Mouse (Mus musculus): ENCODE data around the gene Rpl5. TPM values are rescaled to one million over a fixed set of nuclear protein-coding genes. Genes with fewer than 3 reads are reported as not detected.
A peak's percentile ranks its signal among the peaks of the same experiment; 100 is the strongest.

The Rpl5 gene
- polyA plus RNA-seq (2015; fragmentation: Nextera tagmentation; extraction: Ambion mirVana), result 68.4 and 73.7 TPM in 2 replicates

- H3K9ac ChIP-seq (replicated peaks), result peak within 1 kb of the TSS; percentile 98
- H3K36me3 ChIP-seq, result peaks cover 31% of the 10 kb centered on the region
- H3K27ac ChIP-seq, result peak within 1 kb of the TSS; percentile 89
- 3% methylated on average over 66 of the region's 66 CpGs for WGBS
- no peaks in the 10 kb centered on the region for H3K27me3 ChIP-seq
- peak; percentile 99 for ATAC-seq
- H3K9me3 ChIP-seq, result no peaks in the 10 kb centered on the region
- H3K4me1 ChIP-seq (replicated peaks), result peaks cover 19% of the 10 kb centered on the region
- peak within 1 kb of the TSS; percentile 98 for H3K4me3 ChIP-seq (replicated peaks)
- peak within 1 kb of the TSS; percentile 81 for H3K4me2 ChIP-seq (replicated peaks)
These were observed at the start of gene Rpl5 for GRCm38 (mm10) chr5:107900206-107901013. TSS of gene Rpl5 (plus strand) at chr5:107900502.

DNA sequence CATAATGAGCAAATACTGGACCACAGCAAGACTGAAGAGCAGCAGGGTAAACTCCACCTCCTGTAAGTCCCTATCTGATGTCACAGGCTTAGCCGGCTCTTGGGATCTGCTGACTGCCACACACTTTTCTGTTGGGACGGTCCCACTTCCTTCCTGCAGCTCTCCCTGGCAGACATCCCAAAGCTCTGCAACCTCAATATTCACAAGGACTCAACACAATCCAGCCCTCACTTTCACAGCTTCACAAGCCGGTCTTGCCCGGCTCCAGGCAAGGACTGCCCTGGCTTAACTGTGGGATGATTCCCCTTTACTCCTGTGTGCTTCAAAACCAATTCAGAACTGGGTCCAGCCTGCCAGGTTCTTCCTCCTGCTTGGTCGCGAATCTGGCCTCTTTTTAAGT lies 46.5 kb upstream of the Rpl5 start:
- H3K4me3 ChIP-seq (replicated peaks), result no peak overlapping the region
- no peaks in the 10 kb centered on the region for H3K36me3 ChIP-seq
- no peak overlapping the region for H3K4me2 ChIP-seq (replicated peaks)
- H3K9ac ChIP-seq (replicated peaks), result no peak overlapping the region
- no peaks in the 10 kb centered on the region for H3K9me3 ChIP-seq
- H3K27me3 ChIP-seq, result no peaks in the 10 kb centered on the region
- peaks cover 12% of the 10 kb centered on the region for H3K4me1 ChIP-seq (replicated peaks)
- ATAC-seq, result no peak
- H3K27ac ChIP-seq, result no peak overlapping the region
- WGBS, result 18% methylated on average over 6 of the region's 6 CpGs

DNA sequence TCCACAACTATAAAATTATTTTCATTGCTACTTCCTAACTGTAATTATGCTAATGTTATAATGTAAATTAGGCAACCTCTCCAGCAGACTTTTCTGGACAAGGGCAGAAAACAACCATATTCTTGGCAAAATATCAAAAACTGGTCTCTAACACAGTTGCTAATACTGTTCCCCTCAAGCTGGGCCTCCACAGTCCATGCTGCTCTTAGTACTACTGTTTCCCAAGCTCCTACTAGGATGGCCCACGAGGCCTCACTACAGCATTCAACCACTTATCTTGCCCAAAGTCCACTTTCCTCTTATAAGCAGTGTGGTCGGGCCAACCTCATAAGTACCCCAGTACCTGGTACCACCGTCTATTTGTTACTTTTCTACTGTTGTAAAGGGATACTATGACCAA lies 45.7 kb upstream of the Rpl5 start:
- WGBS, result 73% methylated on average over 3 of the region's 3 CpGs
- Histone ChIP-seq H3K4me1 (replicated peaks) (peaks cover 12% of the 10 kb centered on the region), H3K27me3 (no peaks in the 10 kb centered on the region), H3K4me2 (replicated peaks) (no peak overlapping the region), H3K9me3 (no peaks in the 10 kb centered on the region), H3K27ac (no peak overlapping the region), H3K36me3 (no peaks in the 10 kb centered on the region), H3K4me3 (replicated peaks) (no peak overlapping the region), H3K9ac (replicated peaks) (no peak overlapping the region)
- no peak for ATAC-seq

DNA sequence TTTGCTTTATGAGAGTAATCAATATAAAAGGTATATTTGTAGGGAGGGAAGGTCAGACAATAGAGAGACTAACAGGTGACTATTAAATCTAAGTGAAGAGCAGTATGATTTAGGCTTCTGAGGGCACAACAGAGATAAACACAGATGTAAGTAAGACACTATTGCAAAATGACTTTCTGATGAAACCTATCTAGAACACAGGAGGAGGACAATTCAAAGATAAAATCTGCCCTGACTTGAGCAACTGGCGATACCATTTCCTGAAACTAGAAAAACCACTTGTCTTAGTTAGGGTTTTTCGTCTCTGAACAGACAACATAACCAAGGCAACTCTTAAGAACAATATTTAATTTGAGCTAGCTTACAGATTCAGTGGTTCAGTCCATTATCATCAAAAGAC lies 44.8 kb upstream of the Rpl5 start:
- no peaks in the 10 kb centered on the region for H3K36me3 ChIP-seq
- no peak overlapping the region for H3K4me2 ChIP-seq (replicated peaks)
- H3K4me3 ChIP-seq (replicated peaks), result no peak overlapping the region
- no peak overlapping the region for H3K27ac ChIP-seq
- peaks cover 12% of the 10 kb centered on the region for H3K4me1 ChIP-seq (replicated peaks)
- no peaks in the 10 kb centered on the region for H3K9me3 ChIP-seq
- whole genome bisulfite sequencing, result 94% methylated on average over 2 of the region's 2 CpGs
- no peak overlapping the region for H3K9ac ChIP-seq (replicated peaks)
- ATAC-seq, result no peak
- no peaks in the 10 kb centered on the region for H3K27me3 ChIP-seq

DNA sequence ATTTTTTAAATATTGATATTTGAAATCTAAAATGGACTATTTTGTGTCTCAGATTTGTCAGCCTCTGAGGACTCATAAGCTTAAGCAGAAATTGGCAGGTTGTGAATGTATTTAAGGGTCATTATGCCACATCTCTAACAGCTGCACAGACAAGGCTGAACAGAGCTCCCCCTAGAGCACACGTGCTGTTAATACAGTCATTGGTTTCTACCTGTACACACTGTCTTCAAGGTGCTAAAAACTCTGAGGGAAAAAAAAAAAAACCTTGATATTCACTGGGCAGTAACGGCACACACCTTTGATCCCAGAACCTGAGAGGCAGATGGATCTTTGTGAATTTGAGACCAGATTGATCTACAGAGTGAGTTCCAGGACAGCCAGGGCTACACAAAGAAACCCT lies 41.3 kb upstream of the Rpl5 start:
- Histone ChIP-seq H3K4me1 (replicated peaks) (peaks cover 8% of the 10 kb centered on the region), H3K9me3 (no peaks in the 10 kb centered on the region), H3K27ac (no peak overlapping the region), H3K4me2 (replicated peaks) (no peak overlapping the region), H3K27me3 (no peaks in the 10 kb centered on the region), H3K9ac (replicated peaks) (no peak overlapping the region), H3K4me3 (replicated peaks) (no peak overlapping the region), H3K36me3 (no peaks in the 10 kb centered on the region)
- ATAC-seq, result no peak
- WGBS, result 52% methylated on average over 2 of the region's 2 CpGs

- H3K4me2 ChIP-seq (replicated peaks), result no peak overlapping the region
- 87% methylated on average over 3 of the region's 3 CpGs for WGBS
These were observed 36.3 kb upstream of the Rpl5 start for GRCm38 (mm10) chr5:107863971-107864370.

DNA sequence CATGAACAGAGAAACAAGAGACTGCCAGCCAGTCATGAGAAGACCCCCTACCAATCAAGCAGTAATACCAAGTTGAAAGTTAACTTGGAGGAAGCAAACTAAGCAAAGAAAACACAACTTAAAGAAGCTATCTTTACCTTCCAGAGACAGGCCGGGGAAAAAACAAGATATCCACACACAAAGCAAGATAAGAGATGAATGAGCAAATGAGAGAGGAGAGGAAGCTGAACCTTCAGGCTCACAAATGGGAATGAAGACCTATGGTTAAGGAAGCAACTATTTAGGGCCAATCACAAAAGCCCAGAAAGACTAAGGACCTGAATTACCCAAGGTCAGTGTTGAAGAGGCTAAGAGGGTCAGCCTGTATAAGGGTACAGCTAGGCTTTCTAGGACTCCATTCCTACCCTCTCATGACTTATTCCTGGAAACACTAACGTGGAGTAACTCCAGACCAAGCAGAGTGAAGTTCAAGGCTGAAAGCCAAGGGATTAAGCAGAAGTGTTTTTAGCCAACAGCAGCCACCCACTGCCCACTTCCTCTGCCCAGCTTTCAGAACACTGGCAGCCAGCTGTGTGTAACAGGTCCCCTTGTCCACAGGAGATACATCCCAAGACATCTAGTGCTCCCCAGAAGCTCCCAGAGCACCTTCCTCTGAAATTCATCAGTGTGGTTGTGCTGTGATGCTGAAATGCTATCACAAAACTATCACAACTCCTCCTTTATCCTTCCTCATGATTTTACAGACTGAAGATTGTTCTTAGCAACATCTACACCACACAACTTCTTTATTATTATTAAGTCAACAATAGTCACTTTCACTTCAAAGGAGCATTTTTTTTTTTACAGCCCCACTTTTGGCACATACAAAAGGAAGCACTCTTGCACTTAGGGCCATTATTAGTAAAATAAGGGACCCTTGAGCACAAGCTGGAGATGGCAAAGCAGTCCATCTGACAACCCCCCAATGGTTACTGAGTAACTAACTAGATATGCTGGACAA lies 33.9 kb upstream of the Rpl5 start:
- Histone ChIP-seq H3K27ac (no peak overlapping the region), H3K27me3 (0 out of 2 replicates have a peak, but pooled peaks cover 4% of the 10 kb centered on the region), H3K9me3 (no peaks in the 10 kb centered on the region), H3K4me1 (replicated peaks) (peaks cover 8% of the 10 kb centered on the region; the same call in 1 of the 2 replicates), H3K4me3 (replicated peaks) (no peak overlapping the region), H3K36me3 (no peaks in the 10 kb centered on the region), H3K4me2 (replicated peaks) (no peak overlapping the region), H3K9ac (replicated peaks) (no peak overlapping the region)
- ATAC-seq, result no peak
- WGBS, result 82% methylated on average over 2 of the region's 2 CpGs

More at GRCm38 (mm10) chr5:107863971-107864370, 36.3 kb upstream of the Rpl5 start:
- Histone ChIP-seq H3K27me3 (no peaks in the 10 kb centered on the region), H3K27ac (no peak overlapping the region), H3K36me3 (no peaks in the 10 kb centered on the region), H3K9me3 (no peaks in the 10 kb centered on the region), H3K4me3 (replicated peaks) (no peak overlapping the region), H3K9ac (replicated peaks) (no peak overlapping the region), H3K4me1 (replicated peaks) (peaks cover 8% of the 10 kb centered on the region; the same call in 1 of the 2 replicates)
- ATAC-seq, result no peak

DNA sequence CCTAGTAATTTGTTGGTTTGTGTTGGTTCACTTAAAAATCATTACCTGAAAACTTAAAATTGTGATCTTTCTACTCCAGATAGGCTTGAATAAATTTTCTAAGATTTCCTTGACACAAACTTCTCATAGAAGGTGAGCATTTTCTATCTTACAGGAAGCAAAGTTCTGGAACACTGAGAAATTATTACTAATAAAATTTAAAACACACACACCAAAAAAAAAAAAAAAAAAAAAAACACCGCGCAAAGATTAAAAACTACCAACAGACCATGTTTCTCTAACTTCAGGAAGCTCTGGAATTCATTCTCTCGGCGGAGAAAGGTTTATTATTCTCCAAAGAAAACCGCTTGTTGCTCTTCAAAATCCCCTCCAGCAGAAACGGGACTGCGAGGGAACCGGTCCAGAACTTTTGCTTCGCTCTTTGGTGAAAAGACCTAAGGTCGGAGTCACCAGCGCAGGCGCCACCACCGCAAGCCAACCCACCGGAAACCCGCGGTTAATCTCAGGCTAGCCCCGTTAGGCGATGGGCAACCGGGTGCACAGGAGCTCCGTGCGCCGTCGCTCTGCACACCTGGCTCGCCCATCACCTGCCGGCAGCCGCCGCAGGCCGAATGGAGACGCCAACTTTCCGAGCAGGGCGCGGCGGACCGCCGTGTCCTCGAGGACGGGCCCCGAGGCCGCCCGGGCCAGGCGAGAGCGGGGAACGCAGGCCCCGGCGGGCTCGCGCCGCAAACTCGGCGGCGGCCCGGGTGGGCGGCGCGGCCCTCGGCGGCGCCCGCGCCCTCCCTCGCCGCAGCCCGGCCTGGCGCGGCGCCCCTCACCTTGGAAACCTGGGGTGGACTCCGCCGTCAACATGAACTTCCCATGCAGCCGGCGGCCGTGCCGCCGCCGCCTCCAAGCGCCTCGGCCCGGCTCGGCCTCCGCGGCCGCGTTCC lies 32.1 kb upstream of the Rpl5 start:
- H3K36me3 ChIP-seq, result no peaks in the 10 kb centered on the region
- H3K27me3 ChIP-seq, result 0 out of 2 replicates have a peak, but pooled peaks cover 4% of the 10 kb centered on the region
- peak overlapping the region; percentile 92 for H3K27ac ChIP-seq
- WGBS, result under 1% methylated on average over 69 of the region's 82 CpGs
- H3K9ac ChIP-seq (replicated peaks), result peak overlapping the region; percentile 88
- peak; percentile 83 for ATAC-seq
- peak overlapping the region; percentile 83 for H3K4me3 ChIP-seq (replicated peaks)
- peak overlapping the region; percentile 74 for H3K4me2 ChIP-seq (replicated peaks)
- no peaks in the 10 kb centered on the region for H3K9me3 ChIP-seq
- peaks cover 8% of the 10 kb centered on the region; the same call in 1 of the 2 replicates for H3K4me1 ChIP-seq (replicated peaks)

DNA sequence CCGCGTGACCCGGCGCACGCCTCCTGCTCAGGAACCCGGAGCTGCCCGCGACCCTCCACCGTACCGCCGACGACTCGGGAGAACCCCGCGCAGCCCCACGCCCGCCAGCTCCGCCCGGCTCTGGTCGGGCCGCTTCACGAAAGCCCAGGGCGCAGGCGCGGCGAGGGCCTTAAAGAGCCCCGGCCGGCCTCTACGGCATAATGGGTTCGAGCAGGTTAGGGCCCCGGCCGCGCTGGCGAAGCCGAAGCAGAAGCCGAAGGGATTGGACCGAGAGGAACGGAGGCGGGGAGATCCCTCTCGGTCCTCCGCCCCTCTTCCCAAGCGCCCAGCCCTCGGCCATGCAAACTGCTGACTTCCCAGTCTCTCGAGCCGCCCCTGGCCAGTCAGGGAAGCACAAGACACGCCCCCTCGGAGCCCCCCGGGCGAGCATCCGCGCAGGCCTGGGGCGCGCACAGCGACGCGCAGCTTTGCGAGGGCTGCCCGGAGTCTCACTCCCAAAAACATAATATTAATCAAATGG lies 31.3 kb upstream of the Rpl5 start:
- Histone ChIP-seq H3K27me3 (0 out of 2 replicates have a peak, but pooled peaks cover 4% of the 10 kb centered on the region), H3K4me3 (replicated peaks) (peak overlapping the region; percentile 83), H3K4me2 (replicated peaks) (peak overlapping the region; percentile 74), H3K9me3 (no peaks in the 10 kb centered on the region), H3K9ac (replicated peaks) (peak overlapping the region; percentile 88), H3K36me3 (no peaks in the 10 kb centered on the region), H3K4me1 (replicated peaks) (peaks cover 8% of the 10 kb centered on the region; the same call in 1 of the 2 replicates), H3K27ac (peak overlapping the region; percentile 92)
- peak; percentile 100 for ATAC-seq
- under 1% methylated on average over 55 of the region's 58 CpGs for WGBS

DNA sequence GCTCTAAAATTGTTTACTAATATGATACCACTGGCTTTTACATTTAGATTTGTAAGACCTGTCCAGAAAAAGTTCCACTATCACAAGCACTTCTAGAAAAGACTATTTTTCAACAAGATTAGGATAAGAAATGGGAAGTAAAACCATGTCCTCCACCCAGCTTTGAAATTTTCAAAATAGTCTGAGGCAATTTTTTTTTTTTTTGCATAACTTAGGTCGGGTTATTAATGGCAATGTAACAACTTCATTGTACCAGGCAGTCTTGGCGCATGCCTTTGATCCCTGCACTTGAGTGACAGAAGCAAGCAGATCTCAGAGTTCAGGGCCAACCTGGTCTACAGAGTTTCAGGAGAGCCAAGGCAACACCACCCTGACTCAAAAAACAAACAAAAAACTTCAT lies 30.6 kb upstream of the Rpl5 start:
- Histone ChIP-seq H3K4me2 (replicated peaks) (no peak overlapping the region), H3K27me3 (0 out of 2 replicates have a peak, but pooled peaks cover 4% of the 10 kb centered on the region), H3K9me3 (no peaks in the 10 kb centered on the region), H3K4me1 (replicated peaks) (peaks cover 8% of the 10 kb centered on the region; the same call in 1 of the 2 replicates), H3K4me3 (replicated peaks) (no peak overlapping the region), H3K36me3 (no peaks in the 10 kb centered on the region), H3K9ac (replicated peaks) (no peak overlapping the region), H3K27ac (no peak overlapping the region)
- 62% methylated on average over 2 of the region's 2 CpGs for WGBS
- ATAC-seq, result no peak

DNA sequence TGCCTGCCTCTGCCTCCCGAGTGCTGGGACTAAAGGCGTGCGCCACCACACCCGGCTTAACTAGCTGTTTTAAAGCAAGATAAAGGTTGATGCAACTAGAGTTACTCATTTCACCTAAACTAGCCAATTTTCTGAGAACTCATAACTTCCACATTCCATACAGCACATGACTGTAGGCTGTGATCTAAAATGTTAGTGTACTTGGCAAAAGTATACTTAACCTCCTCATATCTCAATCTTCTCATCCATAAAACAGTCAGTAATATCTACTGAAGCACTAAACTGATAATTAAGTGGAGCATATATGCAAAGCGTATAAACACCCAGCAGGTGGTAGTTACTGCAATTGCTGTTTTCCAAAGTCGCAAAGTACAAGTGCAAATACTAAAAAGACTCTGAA lies 27.0 kb upstream of the Rpl5 start:
- ATAC-seq, result no peak
- Histone ChIP-seq H3K4me1 (replicated peaks) (no peaks in the 10 kb centered on the region), H3K27me3 (0 out of 2 replicates have a peak, but pooled peaks cover 4% of the 10 kb centered on the region), H3K4me3 (replicated peaks) (no peak overlapping the region), H3K4me2 (replicated peaks) (no peak overlapping the region), H3K36me3 (no peaks in the 10 kb centered on the region), H3K9ac (replicated peaks) (no peak overlapping the region), H3K9me3 (no peaks in the 10 kb centered on the region), H3K27ac (no peak overlapping the region)
- WGBS, result 91% methylated on average over 6 of the region's 6 CpGs

Data from midbrain, embryonic 13.5 days (tissue).